Mouse (Mus musculus): ENCODE results near the gene Camk1d.

DNA sequence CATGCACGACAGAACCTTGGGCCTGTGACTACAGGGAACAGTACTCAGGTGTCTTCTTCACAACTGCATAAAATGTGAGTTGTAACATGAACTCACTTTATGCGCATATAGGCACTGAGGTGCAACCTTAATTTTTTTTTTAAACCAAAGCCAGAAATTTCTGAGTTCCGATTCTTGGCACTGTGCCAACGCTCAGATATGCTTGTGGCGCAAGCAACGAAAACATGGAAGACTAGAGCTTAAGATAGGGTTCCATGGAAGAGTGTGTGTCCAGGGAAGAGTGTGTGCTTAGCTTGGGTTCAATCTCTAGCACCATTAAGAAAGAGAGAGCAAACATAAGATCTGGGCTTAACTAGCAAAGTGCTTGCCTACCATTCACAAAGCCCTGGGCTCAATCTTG, 62.2 kb downstream of the Camk1d start:
- TF ChIP-seq CTCF (IDR thresholded peaks at IDR 0.05; ENCODE audit: insufficient read depth, low read depth, low read length) (no peak), POLR2A (IDR thresholded peaks at IDR 0.05; ENCODE audit: insufficient read depth, low read depth, low read length) (no peak)
